Mouse (Mus musculus) heart, embryonic 10.5 days (tissue): ENCODE measurements around the gene Ggact. TPM values are rescaled to one million over a fixed set of nuclear protein-coding genes. Genes with fewer than 3 reads are reported as not detected.

Source experiments
- DNase-seq: peaks from one replicate; pipeline ENCODE4 v3.0.0-alpha.2; 2017; ENCODE audit warnings: low spot score
- H3K27ac ChIP-seq: fragments of 300-500 bp; sonication (generic); 2 replicates; pipeline ENCODE4 v1.5.1; 2016; ENCODE audit warnings: mild to moderate bottlenecking
- H3K27me3 ChIP-seq: fragments of 300-500 bp; sonication (generic); 2 replicates; pipeline ENCODE4 v1.6.1; 2016; ENCODE audit warnings: mild to moderate bottlenecking; ENCODE audit not compliant: poor library complexity, insufficient read depth, severe bottlenecking
- H3K36me3 ChIP-seq: fragments of 300-500 bp; sonication (generic); 2 replicates; pipeline ENCODE4 v1.6.1; 2016; ENCODE audit warnings: mild to moderate bottlenecking, moderate library complexity
- H3K4me1 ChIP-seq: fragments of 300-500 bp; sonication (generic); 2 replicates; pipeline ENCODE4 v1.6.1; 2016; ENCODE audit warnings: mild to moderate bottlenecking
- H3K4me3 ChIP-seq: fragments of 300-500 bp; sonication (generic); 2 replicates; pipeline ENCODE4 v1.5.1; 2016; ENCODE audit warnings: mild to moderate bottlenecking, moderate library complexity
- H3K9me3 ChIP-seq: fragments of 300-500 bp; sonication (generic); 2 replicates; pipeline ENCODE4 v1.6.1; 2016; ENCODE audit warnings: mild to moderate bottlenecking, moderate library complexity
- WGBS: fragments of 180-500 bp; shearing (Covaris S2); methylation state at CpG from one replicate; pipeline ENCODE4 v1.1.7; 2016; 5-methylcytosine and 5-hydroxymethylcytosine counted together
- polyA plus RNA-seq: library from polyadenylated mRNA; unstranded; fragments of >200 nt; fragmentation: Nextera tagmentation; extraction: Ambion mirVana; gene quantifications from 2 replicates; pipeline ENCODE4 v1.2.1, GENCODE M21; 2016

The Ggact gene
- polyA plus RNA-seq, 1 experiment from 2014 or later = 11.0 TPM

- 0 out of 2 replicates have a peak, but pooled peaks cover 10% of the 10 kb centered on the region for H3K36me3 ChIP-seq
- H3K27ac ChIP-seq = peak overlapping the region; percentile 92
- peak overlapping the region; percentile 84 for H3K4me3 ChIP-seq
- 0 out of 2 replicates have a peak, but pooled peaks cover 5% of the 10 kb centered on the region for H3K4me1 ChIP-seq
- 0 out of 2 replicates have a peak, but pooled peaks cover under 1% of the 10 kb centered on the region for H3K9me3 ChIP-seq
- 50% methylated on average over 1 of the region's 1 CpGs for WGBS
- DNase-seq = no peak
- no peaks in the 10 kb centered on the region for H3K27me3 ChIP-seq
Observed at GRCm38 (mm10) chr14:122912137-122912536, 1.4 kb downstream of the Ggact start.

- no peak overlapping the region for H3K27ac ChIP-seq
- H3K36me3 ChIP-seq = 0 out of 2 replicates have a peak, but pooled peaks cover 11% of the 10 kb centered on the region
- H3K27me3 ChIP-seq = no peaks in the 10 kb centered on the region
- 0 out of 2 replicates have a peak, but pooled peaks cover 5% of the 10 kb centered on the region for H3K4me1 ChIP-seq
- DNase-seq = no peak
- H3K9me3 ChIP-seq = 0 out of 2 replicates have a peak, but pooled peaks cover 3% of the 10 kb centered on the region
- no peak overlapping the region for H3K4me3 ChIP-seq
Observed at GRCm38 (mm10) chr14:122911265-122911664, 2.3 kb downstream of the Ggact start.

- H3K27me3 ChIP-seq = no peaks in the 10 kb centered on the region
- H3K4me3 ChIP-seq = no peak overlapping the region
- H3K4me1 ChIP-seq = 0 out of 2 replicates have a peak, but pooled peaks cover 5% of the 10 kb centered on the region
- H3K27ac ChIP-seq = no peak overlapping the region
- 75% methylated on average over 5 of the region's 5 CpGs for WGBS
- no peak for DNase-seq
- 0 out of 2 replicates have a peak, but pooled peaks cover 3% of the 10 kb centered on the region for H3K9me3 ChIP-seq
- H3K36me3 ChIP-seq = 0 out of 2 replicates have a peak, but pooled peaks cover 11% of the 10 kb centered on the region
Observed at GRCm38 (mm10) chr14:122909368-122910091, 4.0 kb downstream of the Ggact start.

DNA sequence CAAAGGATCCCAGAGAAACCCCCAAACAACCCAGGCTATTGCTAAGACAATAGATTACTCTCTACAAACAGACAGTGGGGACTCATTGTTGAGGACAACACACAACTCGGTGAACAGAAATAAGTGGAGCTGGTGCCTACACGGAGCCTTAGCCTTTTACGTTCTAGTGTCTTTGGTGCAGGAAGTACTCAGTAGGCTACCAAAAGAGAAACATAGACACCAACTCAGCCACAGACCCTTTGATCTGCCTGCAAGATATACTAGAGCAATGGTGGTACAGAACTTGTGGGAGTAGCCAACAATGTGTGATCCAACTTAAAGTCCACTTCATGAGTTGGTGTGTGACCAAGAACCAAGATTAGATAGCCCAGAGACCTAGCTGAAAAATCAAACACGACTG, 5.5 kb downstream of the Ggact start:
- H3K27ac ChIP-seq = no peak overlapping the region
- H3K4me1 ChIP-seq = 0 out of 2 replicates have a peak, but pooled peaks cover 2% of the 10 kb centered on the region
- DNase-seq = no peak
- 0 out of 2 replicates have a peak, but pooled peaks cover 3% of the 10 kb centered on the region for H3K9me3 ChIP-seq
- H3K36me3 ChIP-seq = 0 out of 2 replicates have a peak, but pooled peaks cover 11% of the 10 kb centered on the region
- H3K4me3 ChIP-seq = no peak overlapping the region
- no peaks in the 10 kb centered on the region for H3K27me3 ChIP-seq
- WGBS = 93% methylated on average over 4 of the region's 4 CpGs

DNA sequence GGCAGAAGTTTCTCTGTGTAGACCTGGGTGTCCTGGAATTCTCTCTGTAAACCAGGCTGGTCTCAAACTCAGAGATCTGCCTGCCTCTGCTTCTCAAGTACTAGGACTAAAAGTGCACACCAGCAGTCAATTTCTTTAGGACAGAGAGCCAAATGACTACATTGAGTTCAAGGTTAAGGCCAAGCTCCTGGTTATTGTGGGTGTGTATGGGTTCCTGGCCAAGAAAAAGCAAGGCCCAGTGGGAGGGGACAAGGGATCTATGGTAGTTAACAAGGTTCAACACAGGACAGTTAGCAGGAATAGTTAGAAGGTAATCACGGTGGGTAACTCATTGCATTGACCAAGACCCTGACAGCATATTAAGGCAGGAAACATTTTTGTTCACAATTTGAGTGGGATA, 8.6 kb downstream of the Ggact start:
- Histone ChIP-seq H3K4me1 (peaks cover 10% of the 10 kb centered on the region; the same call in 1 of the 2 replicates), H3K27ac (no peak overlapping the region), H3K9me3 (0 out of 2 replicates have a peak, but pooled peaks cover 3% of the 10 kb centered on the region), H3K27me3 (no peaks in the 10 kb centered on the region), H3K36me3 (0 out of 2 replicates have a peak, but pooled peaks cover 11% of the 10 kb centered on the region), H3K4me3 (no peak overlapping the region)
- WGBS = 100% methylated on average over 1 of the region's 1 CpGs
- no peak for DNase-seq

DNA sequence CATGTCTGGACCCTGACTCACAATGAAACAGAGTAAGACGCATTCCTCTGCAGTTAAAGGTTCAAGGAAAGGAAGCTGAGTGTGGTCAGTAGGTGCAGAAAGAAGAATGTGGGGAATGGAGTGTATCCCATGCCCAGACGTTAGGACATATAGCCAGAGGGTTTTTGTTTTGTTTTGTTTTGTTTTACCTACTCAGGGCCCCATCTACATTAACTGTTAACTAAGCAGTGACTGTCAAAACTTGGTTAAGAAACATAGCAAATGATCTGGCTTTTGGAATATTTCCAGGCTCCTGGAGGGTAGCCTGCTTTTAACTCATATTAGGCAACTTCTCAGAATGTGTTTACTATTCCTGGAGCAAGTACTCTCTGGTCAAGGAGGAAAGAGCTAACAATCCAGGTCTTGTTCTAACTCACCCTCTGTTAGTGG, 9.6 kb downstream of the Ggact start:
- H3K36me3 ChIP-seq = 0 out of 2 replicates have a peak, but pooled peaks cover 11% of the 10 kb centered on the region
- H3K27ac ChIP-seq = no peak overlapping the region
- H3K9me3 ChIP-seq = 0 out of 2 replicates have a peak, but pooled peaks cover 3% of the 10 kb centered on the region
- peaks cover 10% of the 10 kb centered on the region; the same call in 1 of the 2 replicates for H3K4me1 ChIP-seq
- no peak for DNase-seq
- WGBS = 66% methylated on average over 2 of the region's 2 CpGs
- H3K4me3 ChIP-seq = no peak overlapping the region
- H3K27me3 ChIP-seq = no peaks in the 10 kb centered on the region

DNA sequence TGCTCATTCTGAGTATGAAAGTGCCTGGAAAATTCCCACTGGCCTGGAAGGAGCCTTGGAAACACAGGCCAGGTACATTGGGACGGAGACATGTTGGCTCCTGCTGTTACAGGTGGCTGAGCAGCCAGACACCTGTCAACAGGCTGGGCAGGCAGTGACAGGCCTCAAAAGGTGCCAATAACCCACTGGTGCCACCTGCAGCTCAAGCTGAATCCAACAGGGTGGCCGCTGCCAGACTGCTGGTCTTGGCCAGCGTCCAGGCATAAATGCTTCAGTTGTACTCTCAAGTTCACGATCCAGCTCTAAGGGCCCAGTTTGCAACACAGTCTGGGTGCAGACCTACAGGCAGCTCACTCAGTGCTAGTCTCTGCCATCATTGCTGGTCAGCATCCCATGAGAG, 10.7 kb downstream of the Ggact start:
- Histone ChIP-seq H3K36me3 (0 out of 2 replicates have a peak, but pooled peaks cover 3% of the 10 kb centered on the region), H3K9me3 (0 out of 2 replicates have a peak, but pooled peaks cover 3% of the 10 kb centered on the region), H3K27me3 (no peaks in the 10 kb centered on the region), H3K4me1 (peaks cover 10% of the 10 kb centered on the region; the same call in 1 of the 2 replicates), H3K4me3 (no peak overlapping the region), H3K27ac (no peak overlapping the region)
- DNase-seq = no peak
- 60% methylated on average over 4 of the region's 4 CpGs for WGBS

DNA sequence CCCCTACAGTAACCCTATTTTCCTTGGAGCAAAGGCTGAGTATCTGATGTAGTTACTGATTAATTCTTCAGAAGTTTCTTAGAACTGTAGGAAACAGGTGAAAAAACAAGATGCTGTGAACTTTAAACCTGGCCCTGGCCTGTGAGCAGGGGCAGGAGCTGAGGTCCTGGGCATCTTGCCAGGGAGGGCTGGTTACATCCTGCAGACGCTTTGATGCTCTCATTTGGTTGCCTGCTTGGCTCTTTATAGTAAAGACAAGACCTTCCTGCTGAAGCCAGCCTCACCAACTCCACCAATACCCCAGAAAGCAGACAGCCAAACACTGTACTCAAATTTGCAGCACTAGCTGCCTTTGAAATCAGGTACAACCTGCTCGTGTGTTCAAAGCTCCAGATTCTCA, 11.4 kb downstream of the Ggact start:
- no peak overlapping the region for H3K27ac ChIP-seq
- 0 out of 2 replicates have a peak, but pooled peaks cover 2% of the 10 kb centered on the region for H3K36me3 ChIP-seq
- H3K4me3 ChIP-seq = no peak overlapping the region
- WGBS = 63% methylated on average over 2 of the region's 2 CpGs
- 0 out of 2 replicates have a peak, but pooled peaks cover 2% of the 10 kb centered on the region for H3K9me3 ChIP-seq
- no peak for DNase-seq
- H3K27me3 ChIP-seq = no peaks in the 10 kb centered on the region
- peaks cover 10% of the 10 kb centered on the region; the same call in 1 of the 2 replicates for H3K4me1 ChIP-seq

- H3K36me3 ChIP-seq = no peaks in the 10 kb centered on the region
- no peaks in the 10 kb centered on the region for H3K27me3 ChIP-seq
- peaks cover 10% of the 10 kb centered on the region; the same call in 1 of the 2 replicates for H3K4me1 ChIP-seq
- H3K4me3 ChIP-seq = no peak overlapping the region
- DNase-seq = no peak
- H3K9me3 ChIP-seq = no peaks in the 10 kb centered on the region
- no peak overlapping the region for H3K27ac ChIP-seq
- WGBS = 74% methylated on average over 2 of the region's 2 CpGs
Observed at GRCm38 (mm10) chr14:122901715-122902114, 11.8 kb downstream of the Ggact start.

GRCm38 (mm10) chr14:122901177-122901576, 12.4 kb downstream of the Ggact start:
- no peak overlapping the region for H3K27ac ChIP-seq
- H3K27me3 ChIP-seq = no peaks in the 10 kb centered on the region
- H3K4me1 ChIP-seq = peaks cover 10% of the 10 kb centered on the region; the same call in 1 of the 2 replicates
- H3K4me3 ChIP-seq = no peak overlapping the region
- whole genome bisulfite sequencing = 78% methylated on average over 3 of the region's 3 CpGs
- H3K36me3 ChIP-seq = no peaks in the 10 kb centered on the region
- no peaks in the 10 kb centered on the region for H3K9me3 ChIP-seq
- DNase-seq = no peak

DNA sequence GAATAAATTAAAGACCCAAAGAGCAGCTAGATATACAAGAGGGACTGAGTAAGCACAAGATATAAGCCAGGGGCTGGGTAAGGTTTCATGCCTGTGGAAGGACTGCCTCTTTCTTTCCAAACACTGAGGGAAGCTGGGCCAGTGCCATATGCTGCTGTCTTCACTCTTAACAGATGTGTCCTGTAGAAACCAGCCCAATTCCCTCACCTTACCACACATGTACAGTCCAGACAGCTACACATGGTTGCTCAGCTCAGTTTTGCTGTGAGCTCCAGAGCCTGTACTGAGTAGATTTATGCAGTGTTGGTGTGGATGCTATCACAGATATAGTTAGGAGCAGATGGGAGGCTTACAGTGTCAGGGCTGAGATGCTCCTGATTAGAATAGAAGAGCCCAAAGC, 12.9 kb downstream of the Ggact start:
- no peak overlapping the region for H3K4me3 ChIP-seq
- no peaks in the 10 kb centered on the region for H3K9me3 ChIP-seq
- H3K27me3 ChIP-seq = no peaks in the 10 kb centered on the region
- no peak overlapping the region for H3K27ac ChIP-seq
- peaks cover 10% of the 10 kb centered on the region; the same call in 1 of the 2 replicates for H3K4me1 ChIP-seq
- H3K36me3 ChIP-seq = no peaks in the 10 kb centered on the region
- DNase-seq = peak; percentile 69

DNA sequence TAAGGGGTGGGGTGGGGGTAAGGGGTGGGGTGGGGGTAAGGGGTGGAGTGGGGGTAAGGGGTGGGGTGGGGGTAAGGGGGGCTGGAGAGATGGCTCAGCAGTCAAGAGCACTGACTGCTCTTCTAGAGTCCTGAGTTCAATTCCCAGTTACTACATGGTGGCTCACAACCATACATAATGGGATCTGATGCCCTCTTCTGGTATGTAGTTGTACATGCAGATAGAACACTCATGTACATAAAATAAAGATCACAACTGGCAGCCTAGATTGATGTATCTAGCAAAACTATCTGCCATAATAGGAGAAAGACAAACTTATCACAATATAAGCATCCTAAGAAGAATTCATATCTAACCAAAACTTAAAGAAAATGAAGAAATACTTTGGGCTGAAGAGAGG, 15.0 kb downstream of the Ggact start:
- Histone ChIP-seq H3K4me1 (peaks cover 10% of the 10 kb centered on the region; the same call in 1 of the 2 replicates), H3K27me3 (no peaks in the 10 kb centered on the region)
- no peak for DNase-seq

DNA sequence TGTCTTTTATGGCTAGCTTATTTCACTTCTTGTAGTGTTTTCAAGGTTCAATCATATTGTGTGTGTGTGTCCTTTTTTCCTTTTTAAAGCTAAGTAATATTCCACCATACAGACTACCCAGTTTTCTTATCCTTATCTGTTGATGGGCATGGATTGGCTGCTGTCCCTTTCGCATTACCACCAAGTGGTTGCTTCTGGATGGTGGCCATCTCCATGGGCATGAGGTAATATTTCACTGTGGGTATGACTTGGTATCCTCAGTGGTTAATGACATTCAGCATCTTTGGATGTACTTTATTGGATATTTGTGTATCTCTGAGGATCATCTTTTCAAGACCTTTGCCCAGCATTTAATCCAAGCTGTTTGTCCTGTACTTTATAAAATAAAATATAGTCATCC, 17.5 kb downstream of the Ggact start:
- no peaks in the 10 kb centered on the region for H3K4me1 ChIP-seq
- no peak overlapping the region for H3K4me3 ChIP-seq
- DNase-seq = no peak
- WGBS = 92% methylated on average over 1 of the region's 1 CpGs
- H3K9me3 ChIP-seq = no peaks in the 10 kb centered on the region
- no peaks in the 10 kb centered on the region for H3K27me3 ChIP-seq
- H3K27ac ChIP-seq = no peak overlapping the region
- peaks cover 7% of the 10 kb centered on the region; the same call in 1 of the 2 replicates for H3K36me3 ChIP-seq

More for the DNA sequence above, 15.0 kb downstream of the Ggact start:
- Histone ChIP-seq H3K27ac (no peak overlapping the region), H3K9me3 (no peaks in the 10 kb centered on the region), H3K36me3 (no peaks in the 10 kb centered on the region), H3K4me3 (no peak overlapping the region)
